Mouse (Mus musculus) lung, postnatal 4 days (tissue): Measurements from ENCODE around the gene Atf6b.

Experiments used
- DNase-seq, 2 experiments: peaks; one replicate each; pipeline ENCODE4 v3.0.0; 2021

Gene Atf6b

DNA sequence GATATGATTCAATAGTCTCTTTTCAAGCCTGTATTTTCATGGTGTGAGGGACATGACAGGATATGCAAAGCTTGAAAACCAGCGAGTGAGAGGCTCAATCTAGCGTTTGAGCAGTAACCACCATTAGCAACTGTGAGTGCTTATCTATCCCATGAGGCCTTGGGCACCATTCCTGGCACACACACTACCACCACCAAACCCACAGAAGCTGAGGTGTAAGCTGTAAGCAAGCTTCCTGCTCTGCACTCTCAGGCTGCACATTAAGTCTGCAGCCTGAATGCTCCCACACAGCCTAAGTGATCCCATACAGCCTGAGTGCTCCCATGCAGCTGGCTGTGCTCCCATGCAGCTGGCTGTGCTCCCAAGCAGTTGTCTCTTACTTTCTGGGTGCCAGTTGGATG is 53.7 kb downstream of the Atf6b start:
- peak in 1 of 2 experiments; percentile 26 for DNase-seq
